Mouse (Mus musculus) cerebellum, adult 9-11 months (tissue): ENCODE data around the gene Pam.
"Not testable (repeated sequence)": the region's sequence is repeated elsewhere in the genome, so short reads cannot be mapped to it uniquely, and the experiment has no call there.

ENCODE experiments used
- DNase-seq: peaks from one replicate; pipeline ENCODE4 v3.0.0; 2022

Gene Pam

GRCm38 (mm10) chr1:98029025-98029424 lies 66.4 kb downstream of the Pam start:
- DNase-seq, result no peak

GRCm38 (mm10) chr1:98028468-98028867 lies 67.0 kb downstream of the Pam start:
- no peak for DNase-seq

GRCm38 (mm10) chr1:98027959-98028358 lies 67.5 kb downstream of the Pam start:
- no peak for DNase-seq

GRCm38 (mm10) chr1:98025924-98026640 lies 69.4 kb downstream of the Pam start:
- no peak for DNase-seq

- no peak for DNase-seq
Observed at GRCm38 (mm10) chr1:98023866-98024265, 71.6 kb downstream of the Pam start.

- DNase-seq, result no peak
Observed at GRCm38 (mm10) chr1:98018987-98019386, 76.5 kb downstream of the Pam start.

GRCm38 (mm10) chr1:98016004-98016848 lies 79.2 kb downstream of the Pam start:
- no peak for DNase-seq

- DNase-seq, result no peak
Observed at GRCm38 (mm10) chr1:98015564-98015963, 79.9 kb downstream of the Pam start.

GRCm38 (mm10) chr1:98002561-98003425 lies 92.7 kb downstream of the Pam start:
- DNase-seq, result peak; percentile 4

GRCm38 (mm10) chr1:97999465-97999864 lies 96.0 kb downstream of the Pam start:
- no peak for DNase-seq

GRCm38 (mm10) chr1:97998961-97999360 lies 96.5 kb downstream of the Pam start:
- DNase-seq, result not testable (repeated sequence)

GRCm38 (mm10) chr1:97997088-97997487 lies 98.4 kb downstream of the Pam start:
- DNase-seq, result no peak

GRCm38 (mm10) chr1:97991976-97992375 lies 103.5 kb downstream of the Pam start:
- DNase-seq, result no peak

- DNase-seq, result no peak
Observed at GRCm38 (mm10) chr1:97983189-97983588, 112.3 kb downstream of the Pam start.

GRCm38 (mm10) chr1:97979422-97979821 lies 116.0 kb downstream of the Pam start:
- DNase-seq, result no peak

GRCm38 (mm10) chr1:97977521-97977920 lies 117.9 kb downstream of the Pam start:
- DNase-seq, result no peak

- peak; percentile 46 for DNase-seq
Observed at GRCm38 (mm10) chr1:97976873-97977473, 118.5 kb downstream of the Pam start.

GRCm38 (mm10) chr1:97976072-97976471 lies 119.4 kb downstream of the Pam start:
- DNase-seq, result no peak

- DNase-seq, result no peak
Observed at GRCm38 (mm10) chr1:97974968-97975367, 120.5 kb downstream of the Pam start.

GRCm38 (mm10) chr1:97969765-97970164 lies 125.7 kb downstream of the Pam start:
- DNase-seq, result no peak

GRCm38 (mm10) chr1:97963711-97964110 lies 131.7 kb downstream of the Pam start:
- DNase-seq, result no peak

GRCm38 (mm10) chr1:97962134-97962533 lies 133.3 kb downstream of the Pam start:
- no peak for DNase-seq

- DNase-seq, result no peak
Observed at GRCm38 (mm10) chr1:97960681-97961080, 134.8 kb downstream of the Pam start.
